ENCODE assay signal across 7 mouse cellular contexts in the genomic region with DNA sequence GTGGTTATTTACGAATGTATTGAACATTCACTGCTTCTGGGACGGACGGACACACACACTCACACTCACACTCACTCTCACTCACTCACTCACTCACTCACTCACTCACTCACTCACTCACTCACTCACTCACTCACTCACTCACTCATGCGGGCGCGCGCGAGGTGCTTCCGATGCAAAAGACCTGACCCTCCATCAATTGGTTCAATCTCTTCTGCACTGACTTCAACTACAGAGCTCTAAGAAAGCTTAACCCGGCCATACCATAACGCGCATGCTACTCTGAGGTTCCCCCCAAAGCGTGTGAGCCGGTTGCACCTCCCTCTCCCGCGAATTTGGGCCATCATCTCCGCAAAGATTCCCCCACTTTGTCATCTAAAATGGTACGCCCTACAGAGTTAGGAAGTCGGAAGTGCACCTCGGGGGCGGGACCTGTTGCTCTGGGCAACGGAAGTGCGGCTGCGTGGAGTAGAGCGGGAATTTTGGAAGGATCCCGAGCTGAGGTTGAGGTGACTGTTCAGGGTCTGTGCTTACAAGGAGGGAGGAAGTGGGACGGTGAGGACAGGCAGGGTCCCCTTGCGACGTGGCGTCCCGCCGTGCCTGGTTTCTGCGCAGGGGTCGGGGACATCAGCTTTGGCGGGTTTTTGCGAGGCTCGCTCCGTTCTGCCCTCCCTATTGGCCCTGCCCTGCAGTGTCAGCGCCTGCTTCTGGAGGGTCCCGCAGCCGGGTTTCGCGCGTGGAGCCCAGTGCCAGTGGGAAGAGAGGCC. TPM values are rescaled to one million over a fixed set of nuclear protein-coding genes. Genes with fewer than 3 reads are reported as not detected.
DNase-seq lines count a peak whose midpoint lies in the region; ATAC-seq lines count a peak whose summit lies in the region.

A gene (plus strand): TSS at position 47 of the 767 bp plus-strand sequence.

- H3K4me1 ChIP-seq in intestine, embryonic 16.5 days (ENCODE audit: control insufficient read depth, insufficient read depth, low read length), result peaks cover 3% of the 10 kb centered on the region; the same call in 1 of the 2 replicates
- H3K4me1 ChIP-seq in midbrain, embryonic 11.5 days (ENCODE audit: control insufficient read depth, insufficient read depth, low read length), result peaks cover 3% of the 10 kb centered on the region

- no peaks in the 10 kb centered on the region for H3K36me3 ChIP-seq in intestine, embryonic 16.5 days (ENCODE audit: control insufficient read depth, insufficient read depth, low read length)
- H3K36me3 ChIP-seq in midbrain, embryonic 11.5 days (ENCODE audit: control insufficient read depth, insufficient read depth, low read length), result no peaks in the 10 kb centered on the region

- peak within 1 kb of the TSS; percentile 86 for H3K4me2 ChIP-seq in intestine, embryonic 16.5 days (ENCODE audit: low read depth, low read length)
- peak within 1 kb of the TSS; percentile 92 for H3K4me2 ChIP-seq in midbrain, embryonic 11.5 days

- peak; percentile 96 for ATAC-seq in intestine, embryonic 16.5 days
- ATAC-seq in midbrain, embryonic 11.5 days (ENCODE audit: low FRiP score), result peak; percentile 94

- H3K9ac ChIP-seq in intestine, embryonic 16.5 days (ENCODE audit: low read depth, low read length), result peak within 1 kb of the TSS; percentile 72
- peak within 1 kb of the TSS; percentile 72 for H3K9ac ChIP-seq in midbrain, embryonic 11.5 days (ENCODE audit: low read length)

- no peaks in the 10 kb centered on the region for H3K9me3 ChIP-seq in intestine, embryonic 16.5 days (ENCODE audit: control insufficient read depth, low read length)
- H3K9me3 ChIP-seq in midbrain, embryonic 11.5 days (ENCODE audit: control insufficient read depth, low read length), result no peaks in the 10 kb centered on the region

- peak within 1 kb of the TSS; percentile 66 for H3K27ac ChIP-seq in intestine, embryonic 16.5 days (ENCODE audit: low read length)
- H3K27ac ChIP-seq in midbrain, embryonic 11.5 days (ENCODE audit: low read depth, low read length), result peak within 1 kb of the TSS; percentile 75; the same call in 1 of the 2 replicates

- H3K27me3 ChIP-seq in intestine, embryonic 16.5 days (replicated peaks; ENCODE audit: control insufficient read depth, insufficient read depth, low read length), result no peaks in the 10 kb centered on the region
- no peaks in the 10 kb centered on the region for H3K27me3 ChIP-seq in midbrain, embryonic 11.5 days (ENCODE audit: control insufficient read depth, insufficient read depth, low read length)

- under 1% methylated on average over 44 of the region's 44 CpGs for WGBS in intestine, embryonic 16.5 days
- WGBS in midbrain, embryonic 11.5 days, result under 1% methylated on average over 44 of the region's 44 CpGs

- intact Hi-C loops in left cerebral cortex, postnatal 36 days (cut with DNase I), result loop anchor here (5.0 kb wide), 1 partner anchor 75 kb away; a partner anchor contains a TSS

- peak within 1 kb of the TSS; percentile 63 for H3K4me3 ChIP-seq in intestine, embryonic 16.5 days (ENCODE audit: low read length)
- peak within 1 kb of the TSS; percentile 62 for H3K4me3 ChIP-seq in midbrain, embryonic 11.5 days (ENCODE audit: low read depth, low read length)

- DNase-seq in adrenal gland, adult 8-10 months, result peak; percentile 87
- peak; percentile 98 for DNase-seq in embryo, embryonic 9.5 days (ENCODE audit: extremely low spot score)
- DNase-seq in gastrocnemius, postnatal 4 days (ENCODE audit: low spot score in 2 of 2), result peak; percentile 91 to 96
- DNase-seq in left cerebral cortex, postnatal 36 days (ENCODE audit: low spot score in 2 of 2), result peak; percentile 91 to 92
- peak; percentile 100 for DNase-seq in midbrain, embryonic 11.5 days (ENCODE audit: low spot score, missing footprints)
- DNase-seq in skeletal muscle tissue, adult 2 months (ENCODE audit: low read depth, low spot score), result peak; percentile 90

RNA-seq across cellular contexts. Expression of the gene that starts here (rescaled TPM):
- total RNA-seq in adrenal gland, adult 8-10 months (2022), result under 1 TPM; 0.20 to 0.95 (median 0.43) TPM
- 1 to 10 TPM; 3.2 to 3.8 TPM for total RNA-seq in gastrocnemius, postnatal 4 days (2021)
- 6.4 and 7.1 TPM in 2 replicates for polyA plus RNA-seq in intestine, embryonic 16.5 days (2015; fragmentation: Nextera tagmentation; extraction: Ambion mirVana)
- total RNA-seq in left cerebral cortex, postnatal 36 days (2021), result under 1 TPM; 0.42 to 0.50 TPM
- polyA plus RNA-seq in midbrain, embryonic 11.5 days (2014; fragmentation: Nextera tagmentation; extraction: Ambion mirVana), result 18.7 and 20.2 TPM in 2 replicates

Comparison
In these comparisons a context has a peak if more than half of its experiments do, and no peak if none do; other contexts are left out.
1. Peak in every context shown above with its lines: DNase-seq, ATAC-seq, H3K4me3 ChIP-seq and H3K27ac ChIP-seq.
2. Peak in DNase-seq in adrenal gland, adult 8-10 months; RNA of the gene not detected or under 1 TPM.
3. Peak in DNase-seq in left cerebral cortex, postnatal 36 days; RNA of the gene not detected or under 1 TPM.